Mouse (Mus musculus): ENCODE data around the gene Larp1b.

- TF ChIP-seq CTCF (IDR thresholded peaks at IDR 0.05; ENCODE audit: control insufficient read depth, insufficient read depth, insufficient read length) (no peak), MAX (IDR thresholded peaks at IDR 0.05) (no peak), MYOD1 (IDR thresholded peaks at IDR 0.05; ENCODE audit: control insufficient read depth, insufficient read length, low read depth) (no peak), USF1 (IDR thresholded peaks at IDR 0.05; ENCODE audit: low read depth) (no peak), MYOG (IDR thresholded peaks at IDR 0.05; ENCODE audit: control insufficient read depth, extremely low read depth, insufficient read length) (no peak), CEBPB (IDR thresholded peaks at IDR 0.05; ENCODE audit: low read depth) (no peak)
Observed at GRCm38 (mm10) chr3:40938592-40938991, 11.0 kb upstream of the Larp1b start.

All from C2C12 (cell line).